In the genomic region with DNA sequence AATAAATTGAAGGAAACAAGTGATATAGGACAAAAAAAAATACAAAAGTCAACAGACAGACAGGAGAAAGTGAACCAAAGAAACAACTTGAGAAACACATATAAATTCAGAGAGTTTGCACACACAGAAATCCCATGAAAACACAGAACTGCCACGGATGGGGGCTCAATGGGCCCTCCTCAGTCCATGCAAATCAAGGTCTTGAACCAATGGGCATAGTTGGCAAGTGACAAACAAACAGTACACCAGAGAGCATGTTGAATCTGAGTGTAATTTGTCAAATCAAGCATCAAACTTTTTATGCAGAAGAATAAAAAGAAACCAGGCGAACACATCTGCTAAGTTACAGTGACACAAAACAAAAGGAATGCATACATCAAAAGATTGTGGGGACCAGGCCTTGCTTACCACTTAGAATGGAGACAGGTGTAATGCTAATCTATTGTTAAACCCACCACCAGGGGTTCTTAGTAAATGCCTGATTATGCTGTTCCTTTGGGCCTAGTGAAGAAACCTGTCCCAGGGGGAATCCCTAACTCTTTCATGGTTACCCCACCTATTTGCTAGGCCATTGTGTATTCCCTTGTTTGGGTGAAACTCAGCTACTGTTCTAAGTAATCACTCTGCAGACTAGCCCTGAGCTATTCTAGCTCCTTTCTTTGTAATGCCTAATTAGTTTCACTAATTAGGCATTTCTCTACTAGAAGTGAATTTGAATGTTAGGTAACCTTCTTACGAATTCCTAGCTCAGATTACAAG, we compare ENCODE assay signal across 6 mouse cellular contexts.
DNase-seq lines count a peak whose midpoint lies in the region; ATAC-seq and TF ChIP-seq lines count a peak whose summit lies in the region.
"Not testable (repeated sequence)": the region's sequence is repeated elsewhere in the genome, so short reads cannot be mapped to it uniquely, and the experiment has no call there.

No protein-coding gene starts in this region.

- H3K36me3 ChIP-seq in forebrain, embryonic 12.5 days (replicated peaks); forebrain, embryonic 14.5 days (ENCODE audit: control insufficient read depth, insufficient read depth, low read length); forebrain, embryonic 16.5 days (ENCODE audit: control insufficient read depth, insufficient read depth): not testable (repeated sequence)

- peak; percentile 27; the same call in 1 of the 2 replicates for ATAC-seq in forebrain, embryonic 12.5 days (ENCODE audit: low FRiP score)
- peak; percentile 61; the same call in 1 of the 2 replicates for ATAC-seq in forebrain, embryonic 14.5 days
- peak; percentile 70 for ATAC-seq in forebrain, embryonic 16.5 days

- not testable (repeated sequence) for H3K4me2 ChIP-seq in forebrain, embryonic 12.5 days; forebrain, embryonic 14.5 days (ENCODE audit: low read length); forebrain, embryonic 16.5 days (ENCODE audit: low read length)

- TF ChIP-seq POLR2A in brain, embryonic 14.5 days (IDR thresholded peaks at IDR 0.05; ENCODE audit: borderline replicate concordance, extremely low read depth, insufficient read depth, insufficient read length, poor library complexity, severe bottlenecking): not testable (repeated sequence)

- TF ChIP-seq CTCF in brain, embryonic 14.5 days (IDR thresholded peaks at IDR 0.05; ENCODE audit: borderline replicate concordance, extremely low read depth, insufficient read depth, insufficient read length): not testable (repeated sequence)

- H3K9me3 ChIP-seq in forebrain, embryonic 12.5 days; forebrain, embryonic 14.5 days (replicated peaks; ENCODE audit: control insufficient read depth, low read length); forebrain, embryonic 16.5 days (ENCODE audit: control insufficient read depth, low read length): not testable (repeated sequence)

- H3K4me3 ChIP-seq in forebrain, embryonic 12.5 days (replicated peaks); forebrain, embryonic 14.5 days (ENCODE audit: low read depth, low read length); forebrain, embryonic 16.5 days (replicated peaks; ENCODE audit: low read length): not testable (repeated sequence)

- H3K9ac ChIP-seq in forebrain, embryonic 12.5 days; forebrain, embryonic 14.5 days (ENCODE audit: low read length); forebrain, embryonic 16.5 days (replicated peaks; ENCODE audit: low read depth, low read length): not testable (repeated sequence)

- 15% methylated on average over 3 of the region's 3 CpGs for WGBS in forebrain, embryonic 12.5 days
- WGBS in forebrain, embryonic 14.5 days: 17% methylated on average over 3 of the region's 3 CpGs
- 5% methylated on average over 3 of the region's 3 CpGs for WGBS in forebrain, embryonic 16.5 days

- DNase-seq in ES-CJ7 (ENCODE audit: low read depth, low spot score) (peak; percentile 45), R1 (ENCODE audit: low read depth, low spot score) (peak; percentile 71)
- peak; percentile 42 for DNase-seq in brain, embryonic 14.5 days (ENCODE audit: low read depth)
- DNase-seq in forebrain, embryonic 14.5 days (ENCODE audit: low spot score): peak; percentile 17

- H3K27ac ChIP-seq in forebrain, embryonic 12.5 days; forebrain, embryonic 14.5 days (ENCODE audit: low read depth, low read length); forebrain, embryonic 16.5 days (ENCODE audit: low read length): not testable (repeated sequence)

- H3K4me1 ChIP-seq in forebrain, embryonic 12.5 days; forebrain, embryonic 14.5 days (ENCODE audit: control insufficient read depth, insufficient read depth, low read length); forebrain, embryonic 16.5 days (replicated peaks; ENCODE audit: control insufficient read depth, insufficient read depth, low read length): not testable (repeated sequence)

- not testable (repeated sequence) for H3K27me3 ChIP-seq in forebrain, embryonic 12.5 days; forebrain, embryonic 14.5 days (replicated peaks; ENCODE audit: control insufficient read depth, insufficient read depth, low read length); forebrain, embryonic 16.5 days (replicated peaks; ENCODE audit: control insufficient read depth, insufficient read depth, low read length)

Comparison
In these comparisons a context has a peak if more than half of its experiments do, and no peak if none do; other contexts are left out.
1. DNase-seq: peak in every context shown above with its lines; median percentile 71 in R1; 45 in ES-CJ7; 42 in brain, embryonic 14.5 days; 17 in forebrain, embryonic 14.5 days.